Mouse (Mus musculus): ENCODE measurements at regions not wholly inside any gene's neighbourhood (a gene's known extent, or its start where the extent isn't known, plus 50 kb on each side); places are given as distances from the start of the nearest gene placed in this dataset.

GRCm38 (mm10) chr9:26247669-26248068 lies 485.9 kb upstream of the B3gat1 start:
- no peak for DNase-seq (ENCODE audit: low spot score in 2 of 2)

DNA sequence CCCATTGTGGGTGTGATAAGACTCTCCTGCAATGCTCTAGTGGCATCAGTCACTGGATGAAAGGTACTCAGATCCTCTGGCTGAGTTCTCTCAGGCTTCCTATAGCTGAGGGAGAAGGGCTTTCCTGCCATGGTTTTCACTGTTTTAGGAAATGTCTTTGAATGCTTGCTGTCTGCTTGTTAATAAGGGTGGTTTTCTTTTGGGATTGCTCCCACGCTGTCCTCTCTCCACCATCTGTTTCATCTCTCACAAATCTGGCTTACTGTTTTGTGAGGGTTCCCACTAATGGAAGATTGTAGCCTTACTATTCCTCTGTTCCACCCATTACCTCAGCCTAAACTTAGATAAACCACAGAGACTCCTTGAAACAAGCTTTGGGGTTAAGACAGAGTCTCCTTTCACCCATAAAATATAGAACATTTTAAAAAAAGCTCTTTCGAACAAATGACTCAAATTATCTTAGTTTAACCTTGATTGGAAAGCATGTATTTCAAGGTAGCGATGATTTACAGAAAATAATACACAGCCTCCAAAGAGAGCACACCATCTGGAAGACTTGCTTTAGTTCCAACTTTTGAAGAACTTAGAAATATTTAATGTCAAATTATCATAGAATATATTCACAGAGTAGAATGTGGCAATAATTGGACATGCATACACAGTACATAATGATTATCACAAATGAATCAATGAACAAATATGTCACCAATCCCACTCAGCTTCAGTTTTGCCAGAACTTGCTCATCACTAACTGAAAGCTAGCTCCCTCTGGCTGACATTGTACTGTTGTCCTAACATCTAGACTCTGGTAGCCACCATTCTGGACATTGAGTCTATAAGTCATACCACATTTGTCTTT lies 468.4 kb upstream of the B3gat1 start:
- DNase-seq (ENCODE audit: low spot score in 2 of 2): peak in 1 of 2 experiments; percentile 13

All from layer of hippocampus, postnatal 10 days (tissue).